Mouse (Mus musculus) spleen, postnatal 36 days (tissue): Measurements from ENCODE around the gene Pou6f1.
A peak's percentile ranks its signal among the peaks of the same experiment; 100 is the strongest.
"Not testable (repeated sequence)": the region's sequence is repeated elsewhere in the genome, so short reads cannot be mapped to it uniquely, and the experiment has no call there.

Experiments used
- DNase-seq, 2 experiments: peaks; one replicate each; pipeline ENCODE4 v3.0.0; 2022; ENCODE audit warnings: low spot score in 2 of 2, mixed read lengths in 1 of 2

The Pou6f1 gene

DNA sequence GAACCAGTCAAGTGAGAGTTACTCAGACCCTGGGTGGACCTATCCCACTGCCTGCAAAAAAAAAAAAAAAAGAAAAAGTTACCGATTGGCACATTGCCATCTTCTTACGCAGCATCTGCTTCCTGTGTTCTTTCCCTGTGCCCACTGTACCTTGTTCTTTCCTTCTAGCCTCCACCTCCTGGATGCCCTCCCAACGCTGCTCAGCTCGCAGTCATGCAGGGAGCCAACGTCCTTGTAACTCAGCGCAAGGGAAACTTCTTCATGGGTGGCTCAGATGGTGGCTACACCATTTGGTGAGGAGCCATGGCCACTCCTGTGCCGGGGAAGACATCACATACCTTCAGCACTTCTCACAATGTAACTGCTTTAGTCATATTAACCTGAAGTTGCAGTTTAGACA, 19.4 kb upstream of the Pou6f1 start:
- no peak for DNase-seq

- DNase-seq: no peak
Observed at GRCm38 (mm10) chr15:100616221-100616620, 16.4 kb upstream of the Pou6f1 start.

DNA sequence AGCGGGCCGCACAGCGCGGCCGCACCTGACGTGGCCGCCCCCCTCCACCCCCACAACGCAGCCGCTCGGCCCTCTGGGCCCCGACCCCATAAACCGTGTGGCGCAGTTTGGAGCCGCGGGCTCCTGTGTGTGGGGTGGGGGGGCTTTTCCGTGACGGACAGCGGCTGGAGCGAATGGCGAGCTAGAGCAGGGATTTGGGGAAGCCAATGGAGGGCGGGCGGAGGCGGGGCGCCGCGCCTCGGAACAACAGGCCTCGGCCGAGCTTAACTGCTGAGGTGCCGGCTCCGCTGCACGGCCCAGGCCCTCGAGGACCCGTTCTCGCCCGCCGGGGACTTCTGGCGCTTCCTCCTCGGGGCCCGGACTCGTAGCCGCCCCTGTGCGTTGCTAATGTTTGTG, 16.0 kb upstream of the Pou6f1 start:
- DNase-seq: peak; percentile 80 to 84

- peak; percentile 98 for DNase-seq
Observed at GRCm38 (mm10) chr15:100614996-100615824, 15.4 kb upstream of the Pou6f1 start, which contains the start of gene Dazap2. Gene Dazap2 (plus strand): TSS chr15:100615349.

DNA sequence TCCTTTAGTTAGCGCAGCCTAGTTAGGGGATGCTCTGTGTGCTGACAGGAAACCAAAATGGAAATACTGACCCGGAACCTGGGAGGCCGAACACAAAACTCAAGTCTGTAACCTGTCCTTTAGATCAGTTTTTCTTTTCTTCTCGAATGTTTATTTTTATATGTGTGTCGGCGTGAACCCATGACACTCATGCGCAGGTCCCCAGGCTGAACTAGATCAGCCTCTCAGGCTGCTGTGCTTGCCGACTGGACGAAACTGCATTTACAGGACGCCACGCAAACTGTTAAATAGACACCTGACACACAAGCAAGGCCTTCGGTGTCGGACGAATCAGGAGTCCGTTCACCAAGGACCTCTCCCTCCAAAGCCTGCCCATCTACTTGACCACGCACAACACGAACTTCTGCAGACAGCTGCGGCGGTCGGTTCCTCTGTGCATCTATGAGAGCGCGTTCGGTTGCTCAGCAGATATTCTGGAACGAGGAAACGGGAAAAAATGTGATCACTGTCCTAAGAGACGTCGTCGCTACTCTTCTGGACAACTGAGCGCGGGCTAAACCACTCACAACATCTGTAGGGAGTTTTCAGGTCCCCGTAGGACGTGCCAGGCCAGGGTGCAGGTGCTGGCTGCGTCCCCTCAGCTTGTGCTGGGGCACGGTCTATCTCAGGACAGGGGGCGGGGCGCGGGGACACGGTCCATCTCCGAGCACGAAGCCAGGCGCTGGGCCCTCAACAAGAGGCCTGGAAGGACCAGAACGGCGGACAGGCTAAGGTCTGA, 14.6 kb upstream of the Pou6f1 start:
- DNase-seq: peak in 1 of 2 experiments; percentile 27

DNA sequence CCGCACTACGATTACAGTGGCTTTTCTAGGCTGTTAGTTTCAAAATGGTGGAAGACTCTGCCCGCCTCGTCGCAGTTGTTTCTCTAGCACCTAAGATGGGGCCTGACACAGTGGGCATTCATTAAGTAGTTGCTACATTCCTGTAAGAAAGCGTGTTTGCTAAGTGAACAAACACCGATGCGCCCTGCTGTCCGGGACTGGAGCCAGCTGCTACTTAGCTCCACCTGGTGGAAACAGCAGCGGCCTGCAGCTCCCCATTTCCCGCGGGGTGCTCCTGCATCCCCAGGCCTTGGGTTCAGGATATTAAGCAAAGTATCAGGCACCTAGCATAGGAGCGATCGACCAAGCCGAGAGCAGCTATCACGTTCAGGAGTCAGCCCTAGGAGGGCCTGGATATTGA, 13.8 kb upstream of the Pou6f1 start:
- DNase-seq: peak; percentile 59 to 61

- DNase-seq: peak; percentile 42 to 43
Observed at GRCm38 (mm10) chr15:100612432-100612831, 12.6 kb upstream of the Pou6f1 start.

DNA sequence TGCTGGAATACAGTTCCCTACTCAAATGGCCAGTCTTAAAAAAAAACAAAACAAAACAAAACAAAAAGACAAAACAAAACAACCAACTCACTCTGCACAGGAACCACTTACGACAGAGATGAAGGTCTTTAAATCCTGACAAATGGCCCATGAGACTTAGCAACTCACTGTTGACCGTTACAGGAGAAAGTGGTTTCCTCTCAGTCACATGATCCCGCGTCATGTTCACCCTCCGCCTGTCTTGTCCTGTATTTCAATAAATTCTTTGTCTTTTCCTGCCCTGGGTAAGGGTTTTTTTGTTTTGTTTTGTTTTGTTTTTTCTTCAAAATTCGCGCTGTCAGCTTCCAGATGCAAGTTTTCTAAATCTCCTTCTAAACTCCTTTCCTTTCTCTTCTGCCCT, 12.2 kb upstream of the Pou6f1 start:
- DNase-seq: no peak

DNA sequence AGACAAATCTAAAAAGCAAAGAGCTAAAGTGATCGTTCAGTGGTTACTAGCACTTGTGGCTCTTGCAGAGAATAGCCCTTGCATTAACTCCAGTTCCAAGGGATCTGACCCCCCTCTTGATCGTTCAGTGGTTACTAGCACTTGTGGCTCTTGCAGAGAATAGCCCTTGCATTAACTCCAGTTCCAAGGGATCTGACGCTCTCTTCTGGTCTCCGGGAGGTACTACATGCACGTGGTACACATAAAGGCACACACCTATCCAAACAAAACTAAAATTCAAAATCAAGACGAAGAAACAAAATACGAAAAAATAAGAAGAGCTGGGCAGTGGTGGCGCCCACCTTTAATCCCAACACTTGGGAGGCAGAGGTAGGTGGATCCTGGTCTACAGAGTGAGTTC, 6.9 kb upstream of the Pou6f1 start:
- DNase-seq: not testable (repeated sequence)

GRCm38 (mm10) chr15:100601669-100602068, 1.9 kb upstream of the Pou6f1 start:
- DNase-seq: no peak

DNA sequence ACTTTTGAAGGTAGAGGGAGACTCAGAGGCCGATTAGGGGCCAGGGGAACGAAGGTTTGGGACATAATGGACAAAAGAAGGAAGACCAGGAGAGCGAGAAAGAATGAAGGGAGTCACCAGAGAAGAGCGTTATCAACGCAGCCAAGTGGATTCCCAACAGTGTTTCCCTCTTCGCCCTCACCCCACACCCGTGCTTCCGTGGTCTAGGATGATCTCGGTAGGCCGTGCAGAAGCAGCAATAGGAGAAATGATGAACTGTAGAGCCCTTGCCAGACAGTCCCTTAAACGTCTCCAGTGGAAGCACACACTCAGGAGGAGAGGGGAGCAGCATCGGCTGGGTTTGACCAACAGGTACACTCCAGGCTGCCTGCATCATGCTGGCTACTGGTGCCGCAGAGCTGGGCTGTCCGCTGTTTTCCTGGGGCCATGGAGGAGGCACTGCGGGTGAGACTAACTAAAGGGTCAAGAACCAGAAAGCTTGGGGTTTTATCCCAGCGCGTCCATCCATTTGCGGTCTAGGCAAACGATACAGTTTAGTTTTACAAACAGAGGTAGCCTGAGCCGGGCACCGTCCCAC, 1.0 kb upstream of the Pou6f1 start:
- no peak for DNase-seq

- DNase-seq: peak; percentile 72 to 76
Observed at GRCm38 (mm10) chr15:100600047-100600695, 387 bp upstream of the Pou6f1 start.

DNA sequence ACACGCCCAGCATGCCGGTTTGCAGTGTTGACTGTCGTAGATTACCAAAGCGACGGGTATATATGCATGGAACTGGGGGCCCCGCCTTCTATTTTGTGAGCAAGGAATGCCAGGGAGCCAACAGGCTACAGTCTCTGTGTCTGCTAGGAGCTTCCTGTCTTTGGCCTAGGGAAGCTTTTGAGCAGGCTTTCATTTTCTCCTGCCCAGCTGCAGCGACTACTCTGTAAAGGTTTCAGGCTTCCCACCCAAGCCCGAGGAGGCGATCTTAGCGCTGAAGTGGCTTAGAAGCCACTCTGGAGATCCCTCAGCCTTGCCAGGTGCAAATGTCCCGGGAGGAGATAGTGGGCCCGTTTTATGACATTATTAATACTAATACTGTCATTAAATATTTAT, 905 bp downstream of the Pou6f1 start:
- DNase-seq: peak in 1 of 2 experiments; percentile 32

DNA sequence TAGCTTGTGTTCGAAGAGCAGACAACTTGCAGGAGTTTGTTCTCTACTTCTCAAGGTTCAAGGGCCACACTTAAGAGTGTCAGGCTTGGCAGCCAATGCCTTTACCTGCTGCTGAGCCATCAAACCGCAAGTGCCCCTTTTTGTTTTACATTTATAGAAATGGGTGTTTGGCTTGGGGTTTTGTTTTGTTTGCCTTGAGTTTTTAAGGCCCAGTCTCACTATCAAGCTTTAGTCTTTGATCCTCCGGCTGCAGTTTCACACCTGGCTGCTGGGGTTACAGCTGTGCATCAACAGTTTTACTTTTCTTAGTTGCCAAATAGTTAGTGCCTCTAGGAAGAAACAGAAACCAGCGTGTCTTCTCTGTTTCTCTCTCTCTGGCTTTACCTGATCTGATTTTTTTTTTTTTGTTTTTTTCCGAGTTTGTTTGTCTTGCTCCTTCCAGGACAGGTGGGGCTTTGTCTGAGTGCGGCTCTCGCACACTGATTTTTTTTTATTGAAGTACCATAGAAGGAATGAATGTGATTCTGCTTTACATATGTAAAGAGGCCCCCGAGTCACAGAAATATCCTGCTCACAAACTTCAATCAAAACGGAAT, 1.4 kb downstream of the Pou6f1 start:
- DNase-seq: peak in 1 of 2 experiments; percentile 35

GRCm38 (mm10) chr15:100592817-100593216, 7.0 kb downstream of the Pou6f1 start:
- DNase-seq: no peak

DNA sequence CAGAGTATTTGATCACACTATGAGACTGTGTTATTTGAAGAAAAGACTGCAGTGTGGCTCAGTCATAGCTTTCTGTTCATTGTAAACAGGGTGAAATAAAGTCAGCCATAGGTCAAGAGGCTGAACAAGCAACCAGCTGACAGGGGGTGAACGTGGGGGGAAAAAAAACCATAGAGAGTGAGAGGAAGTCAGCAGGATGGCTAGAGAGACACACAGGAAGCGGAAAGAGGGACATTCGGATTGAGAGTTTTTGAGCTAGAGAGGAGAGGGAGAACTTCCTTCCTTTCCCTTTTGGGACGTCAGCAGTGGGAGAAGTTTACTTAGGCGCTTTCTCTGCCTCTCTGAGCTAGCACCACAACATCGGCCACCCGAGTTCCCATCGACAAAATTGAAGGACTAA, 9.3 kb downstream of the Pou6f1 start:
- DNase-seq: no peak

DNA sequence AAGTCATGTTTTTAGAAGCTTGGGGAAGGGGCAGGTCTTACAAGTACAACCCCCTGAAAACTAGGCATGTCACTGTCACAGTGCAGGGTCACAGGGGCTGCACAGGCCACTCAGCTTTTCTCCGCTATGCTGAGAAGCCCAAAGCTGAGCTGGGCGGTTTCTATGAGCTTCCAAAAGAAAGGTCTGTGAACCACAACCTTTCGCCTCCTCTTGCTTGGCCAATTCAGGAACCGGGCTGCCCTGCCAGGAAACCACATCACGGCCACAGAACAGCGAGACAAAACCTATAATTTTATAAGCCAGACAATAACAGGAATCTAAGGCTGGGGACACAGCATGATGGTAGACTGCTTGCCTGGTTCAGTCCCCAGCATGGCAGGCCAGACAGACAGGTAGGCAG, 11.5 kb downstream of the Pou6f1 start:
- no peak for DNase-seq

GRCm38 (mm10) chr15:100587166-100587565, 12.6 kb downstream of the Pou6f1 start:
- DNase-seq: no peak

DNA sequence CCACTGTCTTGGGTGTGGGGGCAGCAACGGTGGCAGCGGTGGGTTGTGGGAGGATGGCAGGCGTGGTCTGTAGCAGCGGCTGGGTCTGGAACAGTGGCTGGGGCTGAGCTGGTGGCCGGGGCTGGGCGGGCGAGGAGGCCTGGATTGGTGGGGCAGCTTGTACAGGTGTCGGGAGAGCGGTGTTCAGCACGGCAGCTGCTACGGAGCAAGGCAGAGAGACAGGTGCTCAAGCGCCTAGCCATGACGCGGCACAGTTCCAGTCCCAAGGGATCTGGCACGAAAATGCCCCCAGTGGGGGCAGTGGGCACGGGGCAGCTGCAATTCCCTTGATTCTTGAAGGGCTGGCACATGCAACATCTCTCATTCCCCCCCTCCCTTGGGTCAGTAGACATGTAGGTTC, 13.9 kb downstream of the Pou6f1 start:
- DNase-seq: no peak

GRCm38 (mm10) chr15:100580108-100580507, 19.7 kb downstream of the Pou6f1 start:
- DNase-seq: no peak

DNA sequence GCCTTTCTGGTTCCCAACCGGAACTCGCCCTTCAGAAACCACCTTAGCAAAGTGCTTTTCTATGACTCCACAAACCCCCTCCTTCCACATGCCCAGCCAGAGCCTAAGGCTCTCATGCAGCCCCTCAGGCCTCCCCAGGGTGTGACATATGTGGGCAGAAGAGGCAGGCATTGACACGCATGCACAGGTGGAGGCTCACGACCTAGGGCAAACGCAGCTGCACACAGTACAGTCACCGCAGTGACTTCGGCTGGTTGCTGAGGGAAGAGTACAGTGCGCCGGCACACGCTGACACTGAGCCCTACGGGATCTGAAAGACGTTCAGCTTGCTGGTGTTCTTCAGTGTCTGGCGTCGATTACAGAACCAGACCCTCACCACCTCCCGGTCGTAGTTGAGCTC, 21.8 kb downstream of the Pou6f1 start:
- DNase-seq: no peak

GRCm38 (mm10) chr15:100576810-100577209, 23.0 kb downstream of the Pou6f1 start:
- no peak for DNase-seq
